ENCODE assay signal across 8 mouse cellular contexts in genomic region chr12:99645418-99645817, GRCm38 (mm10).
A peak's percentile ranks its signal among the peaks of the same experiment; 100 is the strongest.
DNase-seq lines count a peak whose midpoint lies in the region; ATAC-seq and TF ChIP-seq lines count a peak whose summit lies in the region.

No protein-coding gene starts in this region.

- peaks cover 8% of the 10 kb centered on the region for H3K4me1 ChIP-seq in midbrain, embryonic 15.5 days
- H3K4me1 ChIP-seq in midbrain, embryonic 13.5 days (replicated peaks), result peaks cover 12% of the 10 kb centered on the region
- H3K4me1 ChIP-seq in intestine, embryonic 15.5 days (replicated peaks), result no peaks in the 10 kb centered on the region
- H3K4me1 ChIP-seq in lung, embryonic 14.5 days (ENCODE audit: insufficient read depth), result no peaks in the 10 kb centered on the region
- peaks cover 20% of the 10 kb centered on the region for H3K4me1 ChIP-seq in limb, embryonic 10.5 days

- no peaks in the 10 kb centered on the region for H3K36me3 ChIP-seq in midbrain, embryonic 15.5 days (replicated peaks)
- no peaks in the 10 kb centered on the region for H3K36me3 ChIP-seq in midbrain, embryonic 13.5 days
- H3K36me3 ChIP-seq in intestine, embryonic 15.5 days, result no peaks in the 10 kb centered on the region
- H3K36me3 ChIP-seq in lung, embryonic 14.5 days (ENCODE audit: insufficient read depth), result no peaks in the 10 kb centered on the region
- H3K36me3 ChIP-seq in limb, embryonic 10.5 days, result peaks cover 3% of the 10 kb centered on the region; the same call in 1 of the 2 replicates

- no peak overlapping the region for H3K27ac ChIP-seq in midbrain, embryonic 15.5 days
- no peak overlapping the region for H3K27ac ChIP-seq in midbrain, embryonic 13.5 days
- H3K27ac ChIP-seq in intestine, embryonic 15.5 days, result no peak overlapping the region
- no peak overlapping the region for H3K27ac ChIP-seq in lung, embryonic 14.5 days (ENCODE audit: low read depth)
- no peak overlapping the region for H3K27ac ChIP-seq in limb, embryonic 10.5 days

- no peak for TF ChIP-seq CTCF in lung, embryonic 14.5 days (IDR thresholded peaks at IDR 0.05; ENCODE audit: low read depth)

- H3K9me3 ChIP-seq in midbrain, embryonic 15.5 days, result peaks cover 7% of the 10 kb centered on the region; the same call in 1 of the 2 replicates
- peaks cover 13% of the 10 kb centered on the region for H3K9me3 ChIP-seq in midbrain, embryonic 13.5 days
- H3K9me3 ChIP-seq in intestine, embryonic 15.5 days, result no peaks in the 10 kb centered on the region
- peaks cover 4% of the 10 kb centered on the region; the same call in 1 of the 2 replicates for H3K9me3 ChIP-seq in lung, embryonic 14.5 days (ENCODE audit: low read depth, low read length)
- H3K9me3 ChIP-seq in limb, embryonic 10.5 days (replicated peaks), result peaks cover 15% of the 10 kb centered on the region

- no peak overlapping the region for H3K4me2 ChIP-seq in midbrain, embryonic 15.5 days
- no peak overlapping the region for H3K4me2 ChIP-seq in midbrain, embryonic 13.5 days (replicated peaks)
- no peak overlapping the region for H3K4me2 ChIP-seq in intestine, embryonic 15.5 days (replicated peaks)
- no peak overlapping the region for H3K4me2 ChIP-seq in lung, embryonic 14.5 days

- H3K4me3 ChIP-seq in midbrain, embryonic 15.5 days, result no peak overlapping the region
- no peak overlapping the region for H3K4me3 ChIP-seq in midbrain, embryonic 13.5 days (replicated peaks)
- no peak overlapping the region for H3K4me3 ChIP-seq in intestine, embryonic 15.5 days (replicated peaks)
- H3K4me3 ChIP-seq in lung, embryonic 14.5 days (ENCODE audit: low read depth, low read length), result no peak overlapping the region
- H3K4me3 ChIP-seq in limb, embryonic 10.5 days, result no peak overlapping the region

- ATAC-seq in midbrain, embryonic 15.5 days (replicated peaks), result peak; percentile 82; the same call in 1 of the 2 replicates
- ATAC-seq in midbrain, embryonic 13.5 days, result no peak
- ATAC-seq in intestine, embryonic 15.5 days, result peak; percentile 78
- peak; percentile 90 for ATAC-seq in lung, embryonic 14.5 days (ENCODE audit: insufficient read depth)

- WGBS in midbrain, embryonic 15.5 days, result 93% methylated on average over 18 of the region's 18 CpGs
- 92% methylated on average over 18 of the region's 18 CpGs for WGBS in midbrain, embryonic 13.5 days
- WGBS in intestine, embryonic 15.5 days, result 93% methylated on average over 18 of the region's 18 CpGs
- 92% methylated on average over 18 of the region's 18 CpGs for WGBS in lung, embryonic 14.5 days
- WGBS in limb, embryonic 10.5 days, result 97% methylated on average over 18 of the region's 18 CpGs

- H3K9ac ChIP-seq in midbrain, embryonic 15.5 days, result no peak overlapping the region
- H3K9ac ChIP-seq in midbrain, embryonic 13.5 days (replicated peaks), result no peak overlapping the region
- no peak overlapping the region for H3K9ac ChIP-seq in intestine, embryonic 15.5 days
- H3K9ac ChIP-seq in lung, embryonic 14.5 days, result no peak overlapping the region

- no peaks in the 10 kb centered on the region for H3K27me3 ChIP-seq in midbrain, embryonic 15.5 days (replicated peaks)
- H3K27me3 ChIP-seq in midbrain, embryonic 13.5 days, result no peaks in the 10 kb centered on the region
- H3K27me3 ChIP-seq in intestine, embryonic 15.5 days (replicated peaks), result no peaks in the 10 kb centered on the region
- H3K27me3 ChIP-seq in lung, embryonic 14.5 days (ENCODE audit: insufficient read depth, low read length), result no peaks in the 10 kb centered on the region
- no peaks in the 10 kb centered on the region for H3K27me3 ChIP-seq in limb, embryonic 10.5 days (ENCODE audit: low read depth, poor library complexity, severe bottlenecking)

- DNase-seq in cerebellum, adult 18-20 months, result peak; percentile 35 to 72
- no peak for DNase-seq in cerebellum, postnatal 10 days
- DNase-seq in lung, embryonic 14.5 days, result no peak
- peak; percentile 70 to 89 for DNase-seq in spleen, postnatal 4 days (ENCODE audit: low spot score in 2 of 2)
- no peak for DNase-seq in limb, embryonic 10.5 days (ENCODE audit: low spot score)

Comparison
In these comparisons a context has a peak if more than half of its experiments do, and no peak if none do; other contexts are left out.
1. DNase-seq: peak in cerebellum, adult 18-20 months (2 of 2) and spleen, postnatal 4 days (2 of 2); none in cerebellum, postnatal 10 days (0 of 2), lung, embryonic 14.5 days (single experiment) and limb, embryonic 10.5 days (single experiment).